Mouse (Mus musculus) neural tube, embryonic 15.5 days (tissue): ENCODE measurements around the gene Rcsd1. TPM values are rescaled to one million over a fixed set of nuclear protein-coding genes. Genes with fewer than 3 reads are reported as not detected.

Source experiments
- ATAC-seq: fragments of 200-750 bp; cut with Nextera tagmentation; 2 replicates; pipeline ENCODE4 v1.8.0; 2017; ENCODE audit warnings: mild to moderate bottlenecking, moderate TSS enrichment, moderate library complexity; ENCODE audit not compliant: low FRiP score
- H3K27ac ChIP-seq: fragments of 300-500 bp; sonication (generic); replicated peaks from 2 replicates; pipeline ENCODE4 v1.5.1; 2015; ENCODE audit warnings: mild to moderate bottlenecking, inconsistent platforms
- H3K27me3 ChIP-seq: fragments of 300-500 bp; sonication (generic); replicated peaks from 2 replicates; pipeline ENCODE4 v1.6.1; 2015; ENCODE audit warnings: inconsistent platforms
- H3K36me3 ChIP-seq: fragments of 300-500 bp; sonication (generic); 2 replicates; pipeline ENCODE4 v1.6.1; 2015; ENCODE audit warnings: inconsistent platforms
- H3K4me1 ChIP-seq: fragments of 300-500 bp; sonication (generic); 2 replicates; pipeline ENCODE4 v1.6.1; 2015; ENCODE audit warnings: inconsistent platforms
- H3K4me2 ChIP-seq: fragments of 300-500 bp; sonication (generic); 2 replicates; pipeline ENCODE4 v1.6.1; 2015; ENCODE audit warnings: inconsistent platforms, mild to moderate bottlenecking, moderate library complexity
- H3K4me3 ChIP-seq: fragments of 300-500 bp; sonication (generic); replicated peaks from 2 replicates; pipeline ENCODE4 v1.5.1; 2015; ENCODE audit warnings: mild to moderate bottlenecking, inconsistent platforms
- H3K9ac ChIP-seq: fragments of 300-500 bp; sonication (generic); replicated peaks from 2 replicates; pipeline ENCODE4 v1.6.1; 2015; ENCODE audit warnings: mild to moderate bottlenecking, inconsistent platforms
- H3K9me3 ChIP-seq: fragments of 300-500 bp; sonication (generic); replicated peaks from 2 replicates; pipeline ENCODE4 v1.6.1; 2016; ENCODE audit warnings: inconsistent platforms
- WGBS: fragments of 180-500 bp; shearing (Covaris S2); methylation state at CpG from one replicate; pipeline ENCODE4 v1.1.7; 2015; ENCODE audit warnings: mixed read lengths; 5-methylcytosine and 5-hydroxymethylcytosine counted together
- polyA plus RNA-seq: library from polyadenylated mRNA; unstranded; fragments of >200 nt; fragmentation: Nextera tagmentation; extraction: Ambion mirVana; gene quantifications from 2 replicates; pipeline ENCODE4 v1.2.1, GENCODE M21; 2015

Rcsd1 gene
- polyA plus RNA-seq, 1 experiment from 2014 or later, result 8.1 TPM

- Histone ChIP-seq H3K9ac (no peak overlapping the region), H3K36me3 (no peaks in the 10 kb centered on the region), H3K9me3 (no peaks in the 10 kb centered on the region), H3K4me2 (no peak overlapping the region), H3K4me1 (peaks cover 15% of the 10 kb centered on the region), H3K27me3 (peaks cover 31% of the 10 kb centered on the region), H3K27ac (no peak overlapping the region), H3K4me3 (no peak overlapping the region)
- 84% methylated on average over 5 of the region's 5 CpGs for WGBS
- ATAC-seq, result no peak
Observed at GRCm38 (mm10) chr1:165711914-165712313, 2.4 kb upstream of the Rcsd1 start.

- Histone ChIP-seq H3K36me3 (no peaks in the 10 kb centered on the region), H3K4me1 (peaks cover 16% of the 10 kb centered on the region), H3K4me3 (peak overlapping the region; percentile 55; the same call in 1 of the 2 replicates), H3K4me2 (peak overlapping the region; percentile 100), H3K9me3 (no peaks in the 10 kb centered on the region), H3K9ac (no peak overlapping the region), H3K27me3 (peaks cover 46% of the 10 kb centered on the region), H3K27ac (no peak overlapping the region)
- ATAC-seq, result no peak
- WGBS, result 34% methylated on average over 9 of the region's 9 CpGs
Observed at GRCm38 (mm10) chr1:165708686-165709380, 724 bp downstream of the Rcsd1 start.

GRCm38 (mm10) chr1:165707640-165708322 is 1.8 kb downstream of the Rcsd1 start:
- Histone ChIP-seq H3K9me3 (no peaks in the 10 kb centered on the region), H3K27me3 (peaks cover 50% of the 10 kb centered on the region), H3K4me1 (peaks cover 18% of the 10 kb centered on the region), H3K36me3 (no peaks in the 10 kb centered on the region), H3K4me3 (peak overlapping the region; percentile 55), H3K4me2 (peak overlapping the region; percentile 100), H3K9ac (peak overlapping the region; percentile 68), H3K27ac (peak overlapping the region; percentile 63)
- WGBS, result under 1% methylated on average over 46 of the region's 47 CpGs
- peak; percentile 57 for ATAC-seq

GRCm38 (mm10) chr1:165707241-165707639 is 2.3 kb downstream of the Rcsd1 start:
- Histone ChIP-seq H3K27me3 (peaks cover 52% of the 10 kb centered on the region), H3K4me3 (peak overlapping the region; percentile 55), H3K9ac (peak overlapping the region; percentile 68; the same call in 1 of the 2 replicates), H3K36me3 (no peaks in the 10 kb centered on the region), H3K4me2 (peak overlapping the region; percentile 100), H3K27ac (no peak overlapping the region), H3K4me1 (peaks cover 23% of the 10 kb centered on the region), H3K9me3 (no peaks in the 10 kb centered on the region)
- 25% methylated on average over 10 of the region's 10 CpGs for WGBS
- ATAC-seq, result no peak

GRCm38 (mm10) chr1:165706492-165706891 is 3.1 kb downstream of the Rcsd1 start:
- Histone ChIP-seq H3K4me3 (peak overlapping the region; percentile 55), H3K9me3 (no peaks in the 10 kb centered on the region), H3K27ac (no peak overlapping the region), H3K4me2 (peak overlapping the region; percentile 100), H3K36me3 (no peaks in the 10 kb centered on the region), H3K9ac (no peak overlapping the region), H3K4me1 (peaks cover 26% of the 10 kb centered on the region), H3K27me3 (peaks cover 52% of the 10 kb centered on the region)
- no peak for ATAC-seq
- WGBS, result 73% methylated on average over 4 of the region's 4 CpGs

GRCm38 (mm10) chr1:165705868-165706348 is 3.6 kb downstream of the Rcsd1 start:
- 0 out of 2 replicates have a peak overlapping the region, but pooled peaks have one; percentile 55 for H3K4me3 ChIP-seq
- 90% methylated on average over 7 of the region's 7 CpGs for WGBS
- H3K27me3 ChIP-seq, result peaks cover 52% of the 10 kb centered on the region
- peaks cover 26% of the 10 kb centered on the region for H3K4me1 ChIP-seq
- peak overlapping the region; percentile 100 for H3K4me2 ChIP-seq
- no peaks in the 10 kb centered on the region for H3K9me3 ChIP-seq
- no peak overlapping the region for H3K9ac ChIP-seq
- ATAC-seq, result no peak
- no peaks in the 10 kb centered on the region for H3K36me3 ChIP-seq
- H3K27ac ChIP-seq, result no peak overlapping the region

- Histone ChIP-seq H3K9me3 (no peaks in the 10 kb centered on the region), H3K36me3 (no peaks in the 10 kb centered on the region), H3K27me3 (peaks cover 52% of the 10 kb centered on the region), H3K4me1 (peaks cover 26% of the 10 kb centered on the region), H3K4me2 (no peak overlapping the region), H3K27ac (no peak overlapping the region), H3K4me3 (no peak overlapping the region), H3K9ac (no peak overlapping the region)
- WGBS, result 78% methylated on average over 6 of the region's 6 CpGs
- no peak for ATAC-seq
Observed at GRCm38 (mm10) chr1:165705368-165705767, 4.2 kb downstream of the Rcsd1 start.

GRCm38 (mm10) chr1:165704841-165705240 is 4.7 kb downstream of the Rcsd1 start:
- no peak for ATAC-seq
- no peak overlapping the region for H3K4me3 ChIP-seq
- WGBS, result 90% methylated on average over 3 of the region's 3 CpGs
- H3K9ac ChIP-seq, result no peak overlapping the region
- H3K4me2 ChIP-seq, result no peak overlapping the region
- H3K27ac ChIP-seq, result no peak overlapping the region
- H3K4me1 ChIP-seq, result peaks cover 26% of the 10 kb centered on the region
- no peaks in the 10 kb centered on the region for H3K36me3 ChIP-seq
- no peaks in the 10 kb centered on the region for H3K9me3 ChIP-seq
- peaks cover 49% of the 10 kb centered on the region for H3K27me3 ChIP-seq

- Histone ChIP-seq H3K4me1 (peaks cover 16% of the 10 kb centered on the region), H3K4me2 (peak overlapping the region; percentile 46), H3K27me3 (peaks cover 26% of the 10 kb centered on the region), H3K36me3 (no peaks in the 10 kb centered on the region), H3K9me3 (no peaks in the 10 kb centered on the region), H3K4me3 (0 out of 2 replicates have a peak overlapping the region, but pooled peaks have one; percentile 6), H3K27ac (no peak overlapping the region), H3K9ac (peak overlapping the region; percentile 15; the same call in 1 of the 2 replicates)
- ATAC-seq, result no peak
- 17% methylated on average over 19 of the region's 19 CpGs for WGBS
Observed at GRCm38 (mm10) chr1:165702221-165703031, 7.1 kb downstream of the Rcsd1 start.

GRCm38 (mm10) chr1:165701562-165701961 is 8.0 kb downstream of the Rcsd1 start:
- Histone ChIP-seq H3K27ac (no peak overlapping the region), H3K9me3 (no peaks in the 10 kb centered on the region), H3K9ac (no peak overlapping the region), H3K4me1 (peaks cover 10% of the 10 kb centered on the region), H3K36me3 (no peaks in the 10 kb centered on the region), H3K4me2 (no peak overlapping the region), H3K4me3 (no peak overlapping the region), H3K27me3 (peaks cover 18% of the 10 kb centered on the region)
- no peak for ATAC-seq
- 51% methylated on average over 9 of the region's 9 CpGs for WGBS

- no peaks in the 10 kb centered on the region for H3K9me3 ChIP-seq
- H3K4me1 ChIP-seq, result peaks cover 10% of the 10 kb centered on the region
- no peak overlapping the region for H3K4me2 ChIP-seq
- ATAC-seq, result no peak
- H3K4me3 ChIP-seq, result no peak overlapping the region
- H3K27me3 ChIP-seq, result peaks cover 12% of the 10 kb centered on the region
- H3K36me3 ChIP-seq, result no peaks in the 10 kb centered on the region
- 66% methylated on average over 6 of the region's 6 CpGs for WGBS
- no peak overlapping the region for H3K27ac ChIP-seq
- H3K9ac ChIP-seq, result no peak overlapping the region
Observed at GRCm38 (mm10) chr1:165700933-165701518, 8.5 kb downstream of the Rcsd1 start.
